8 mouse cellular contexts compared by ENCODE assay signal in genomic region chr17:56021161-56021910, GRCm38 (mm10). TPM values are rescaled to one million over a fixed set of nuclear protein-coding genes. Genes with fewer than 3 reads are reported as not detected.
DNase-seq lines count a peak whose midpoint lies in the region; ATAC-seq and TF ChIP-seq lines count a peak whose summit lies in the region.

No protein-coding gene starts in this region.

- no peak for TF ChIP-seq POLR2A in spleen, adult 2 months (IDR thresholded peaks at IDR 0.05; ENCODE audit: low read depth, low read length)

- DNase-seq in forebrain, embryonic 14.5 days (ENCODE audit: low spot score): no peak
- peak in 1 of 2 experiments; percentile 34 for DNase-seq in spleen, adult 2 months (ENCODE audit: low read depth in 1 of 2, low spot score in 2 of 2)
- no peak for DNase-seq in spleen, postnatal 10 days (ENCODE audit: low spot score in 2 of 2)
- DNase-seq in thymus, postnatal 4 days: peak; percentile 76
- no peak for DNase-seq in kidney, postnatal 25 days

- peaks cover 52% of the 10 kb centered on the region for H3K36me3 ChIP-seq in forebrain, embryonic 13.5 days (ENCODE audit: poor library complexity, severe bottlenecking)
- H3K36me3 ChIP-seq in forebrain, embryonic 14.5 days (ENCODE audit: control insufficient read depth, insufficient read depth, low read length): peaks cover 42% of the 10 kb centered on the region
- peaks cover 21% of the 10 kb centered on the region for H3K36me3 ChIP-seq in spleen, adult 2 months (ENCODE audit: control insufficient read depth, insufficient read depth, low read length)
- H3K36me3 ChIP-seq in midbrain, embryonic 12.5 days: peaks cover 44% of the 10 kb centered on the region

- H3K27me3 ChIP-seq in forebrain, embryonic 13.5 days: no peaks in the 10 kb centered on the region
- no peaks in the 10 kb centered on the region for H3K27me3 ChIP-seq in forebrain, embryonic 14.5 days (replicated peaks; ENCODE audit: control insufficient read depth, insufficient read depth, low read length)
- H3K27me3 ChIP-seq in spleen, adult 2 months (ENCODE audit: control insufficient read depth, insufficient read depth, low read length): no peaks in the 10 kb centered on the region
- no peaks in the 10 kb centered on the region for H3K27me3 ChIP-seq in midbrain, embryonic 12.5 days

- no peak overlapping the region for H3K4me3 ChIP-seq in forebrain, embryonic 13.5 days
- no peak overlapping the region for H3K4me3 ChIP-seq in forebrain, embryonic 14.5 days (ENCODE audit: low read depth, low read length)
- H3K4me3 ChIP-seq in spleen, adult 2 months (ENCODE audit: extremely low read depth, insufficient read depth, insufficient read length): no peak overlapping the region
- no peak overlapping the region for H3K4me3 ChIP-seq in midbrain, embryonic 12.5 days

- no peak overlapping the region; the same call in 1 of the 2 replicates for H3K9ac ChIP-seq in forebrain, embryonic 13.5 days
- no peak overlapping the region for H3K9ac ChIP-seq in forebrain, embryonic 14.5 days (ENCODE audit: low read length)
- H3K9ac ChIP-seq in midbrain, embryonic 12.5 days (replicated peaks): no peak overlapping the region

- H3K9me3 ChIP-seq in forebrain, embryonic 13.5 days (replicated peaks): no peaks in the 10 kb centered on the region
- H3K9me3 ChIP-seq in forebrain, embryonic 14.5 days (replicated peaks; ENCODE audit: control insufficient read depth, low read length): no peaks in the 10 kb centered on the region
- H3K9me3 ChIP-seq in midbrain, embryonic 12.5 days: no peaks in the 10 kb centered on the region

- no peak for ATAC-seq in forebrain, embryonic 13.5 days
- no peak for ATAC-seq in forebrain, embryonic 14.5 days
- no peak for ATAC-seq in midbrain, embryonic 12.5 days (ENCODE audit: low FRiP score, low read depth)
- no peak for ATAC-seq in erythroid progenitor cell, adult 5-6 weeks (replicated peaks; ENCODE audit: low FRiP score, poor library complexity, severe bottlenecking)

- WGBS in forebrain, embryonic 13.5 days: 83% methylated on average over 4 of the region's 4 CpGs
- 93% methylated on average over 4 of the region's 4 CpGs for WGBS in forebrain, embryonic 14.5 days
- WGBS in spleen, adult 2 months: 16% methylated on average over 4 of the region's 4 CpGs
- WGBS in midbrain, embryonic 12.5 days: 83% methylated on average over 4 of the region's 4 CpGs

- peaks cover 6% of the 10 kb centered on the region; the same call in 1 of the 2 replicates for H3K4me1 ChIP-seq in forebrain, embryonic 13.5 days
- H3K4me1 ChIP-seq in forebrain, embryonic 14.5 days (ENCODE audit: control insufficient read depth, insufficient read depth, low read length): no peaks in the 10 kb centered on the region
- H3K4me1 ChIP-seq in spleen, adult 2 months (ENCODE audit: control insufficient read depth, insufficient read depth, insufficient read length): peaks cover 49% of the 10 kb centered on the region
- H3K4me1 ChIP-seq in midbrain, embryonic 12.5 days: peaks cover 10% of the 10 kb centered on the region; the same call in 1 of the 2 replicates

- H3K27ac ChIP-seq in forebrain, embryonic 13.5 days: peak overlapping the region; percentile 35; the same call in 1 of the 2 replicates
- H3K27ac ChIP-seq in forebrain, embryonic 14.5 days (ENCODE audit: low read depth, low read length): no peak overlapping the region; the same call in 1 of the 2 replicates
- peak overlapping the region; percentile 43 for H3K27ac ChIP-seq in spleen, adult 2 months (ENCODE audit: insufficient read depth, low read length)
- peak overlapping the region; percentile 54; the same call in 1 of the 2 replicates for H3K27ac ChIP-seq in midbrain, embryonic 12.5 days (replicated peaks)

- no peak for TF ChIP-seq CTCF in spleen, adult 2 months (IDR thresholded peaks at IDR 0.05; ENCODE audit: extremely low read depth, insufficient read depth, insufficient read length, insufficient replicate concordance)

- no peak overlapping the region for H3K4me2 ChIP-seq in forebrain, embryonic 13.5 days
- no peak overlapping the region for H3K4me2 ChIP-seq in forebrain, embryonic 14.5 days (ENCODE audit: low read length)
- H3K4me2 ChIP-seq in midbrain, embryonic 12.5 days (replicated peaks): no peak overlapping the region

RNA-seq across cellular contexts. Expression of gene Sh3gl1, which starts 15.1 kb away (rescaled TPM):
- 116 and 127 TPM in 2 replicates for polyA plus RNA-seq in forebrain, embryonic 13.5 days (2015; fragmentation: Nextera tagmentation; extraction: Ambion mirVana)
- 96.0 and 113 TPM in 2 replicates for polyA plus RNA-seq in forebrain, embryonic 14.5 days (2014; fragmentation: Nextera tagmentation; extraction: Ambion mirVana)
- 72.3 and 80.8 TPM in 2 replicates for polyA plus RNA-seq in spleen, adult 2 months (2012; rRNA removed)
- polyA plus RNA-seq in midbrain, embryonic 12.5 days (2016; fragmentation: Nextera tagmentation; extraction: Ambion mirVana): 131 and 138 TPM in 2 replicates
- total RNA-seq in erythroid progenitor cell, adult 5-6 weeks (2015; ENCODE audit: low replicate concordance): 14.4 and 14.7 TPM in 2 replicates
- total RNA-seq in erythroid progenitor cell, adult 5-6 weeks (2017; ENCODE audit: low replicate concordance): 27.6 and 28.1 TPM in 2 replicates

RNA-seq across cellular contexts. Expression of gene Mpnd, which starts 15.8 kb away (rescaled TPM):
- polyA plus RNA-seq in forebrain, embryonic 13.5 days (2015; fragmentation: Nextera tagmentation; extraction: Ambion mirVana): 168 TPM in 2 replicates
- polyA plus RNA-seq in forebrain, embryonic 14.5 days (2014; fragmentation: Nextera tagmentation; extraction: Ambion mirVana): 170 TPM in 2 replicates
- 76.7 and 135 TPM in 2 replicates for polyA plus RNA-seq in spleen, adult 2 months (2012; rRNA removed)
- 195 and 205 TPM in 2 replicates for polyA plus RNA-seq in midbrain, embryonic 12.5 days (2016; fragmentation: Nextera tagmentation; extraction: Ambion mirVana)
- 4.0 and 6.7 TPM in 2 replicates for total RNA-seq in erythroid progenitor cell, adult 5-6 weeks (2015; ENCODE audit: low replicate concordance)
- 2.3 and 35.3 TPM in 2 replicates for total RNA-seq in erythroid progenitor cell, adult 5-6 weeks (2017; ENCODE audit: low replicate concordance)

RNA-seq across cellular contexts. Expression of gene Stap2, which starts 16.0 kb away (rescaled TPM):
- polyA plus RNA-seq in forebrain, embryonic 13.5 days (2015; fragmentation: Nextera tagmentation; extraction: Ambion mirVana): 3.9 and 4.8 TPM in 2 replicates
- polyA plus RNA-seq in forebrain, embryonic 14.5 days (2014; fragmentation: Nextera tagmentation; extraction: Ambion mirVana): 4.7 and 5.0 TPM in 2 replicates
- polyA plus RNA-seq in spleen, adult 2 months (2012; rRNA removed): 9.1 and 12.0 TPM in 2 replicates
- polyA plus RNA-seq in midbrain, embryonic 12.5 days (2016; fragmentation: Nextera tagmentation; extraction: Ambion mirVana): 4.7 and 5.7 TPM in 2 replicates
- not detected in 2 replicates for total RNA-seq in erythroid progenitor cell, adult 5-6 weeks (2015; ENCODE audit: low replicate concordance)
- 0.98 TPM in 1 of 2 replicates, not detected in the other for total RNA-seq in erythroid progenitor cell, adult 5-6 weeks (2017; ENCODE audit: low replicate concordance)

RNA-seq across cellular contexts. Expression of gene Chaf1a, which starts 18.9 kb away (rescaled TPM):
- 22.0 and 26.7 TPM in 2 replicates for polyA plus RNA-seq in forebrain, embryonic 13.5 days (2015; fragmentation: Nextera tagmentation; extraction: Ambion mirVana)
- polyA plus RNA-seq in forebrain, embryonic 14.5 days (2014; fragmentation: Nextera tagmentation; extraction: Ambion mirVana): 6.8 and 6.9 TPM in 2 replicates
- 2.8 and 4.3 TPM in 2 replicates for polyA plus RNA-seq in spleen, adult 2 months (2012; rRNA removed)
- polyA plus RNA-seq in midbrain, embryonic 12.5 days (2016; fragmentation: Nextera tagmentation; extraction: Ambion mirVana): 32.5 and 34.5 TPM in 2 replicates
- total RNA-seq in erythroid progenitor cell, adult 5-6 weeks (2015; ENCODE audit: low replicate concordance): 26.4 and 28.1 TPM in 2 replicates
- total RNA-seq in erythroid progenitor cell, adult 5-6 weeks (2017; ENCODE audit: low replicate concordance): 32.6 and 39.0 TPM in 2 replicates

RNA-seq across cellular contexts. Expression of gene Fsd1, which starts 35.0 kb away (rescaled TPM):
- polyA plus RNA-seq in forebrain, embryonic 13.5 days (2015; fragmentation: Nextera tagmentation; extraction: Ambion mirVana): 96.0 and 113 TPM in 2 replicates
- polyA plus RNA-seq in forebrain, embryonic 14.5 days (2014; fragmentation: Nextera tagmentation; extraction: Ambion mirVana): 106 and 121 TPM in 2 replicates
- 0.06 and 0.07 TPM in 2 replicates for polyA plus RNA-seq in spleen, adult 2 months (2012; rRNA removed)
- polyA plus RNA-seq in midbrain, embryonic 12.5 days (2016; fragmentation: Nextera tagmentation; extraction: Ambion mirVana): 89.8 and 98.3 TPM in 2 replicates
- not detected in 2 replicates for total RNA-seq in erythroid progenitor cell, adult 5-6 weeks (2015; ENCODE audit: low replicate concordance)
- not detected in 2 replicates for total RNA-seq in erythroid progenitor cell, adult 5-6 weeks (2017; ENCODE audit: low replicate concordance)
